9 mouse cellular contexts compared by ENCODE assay signal in the genomic region with DNA sequence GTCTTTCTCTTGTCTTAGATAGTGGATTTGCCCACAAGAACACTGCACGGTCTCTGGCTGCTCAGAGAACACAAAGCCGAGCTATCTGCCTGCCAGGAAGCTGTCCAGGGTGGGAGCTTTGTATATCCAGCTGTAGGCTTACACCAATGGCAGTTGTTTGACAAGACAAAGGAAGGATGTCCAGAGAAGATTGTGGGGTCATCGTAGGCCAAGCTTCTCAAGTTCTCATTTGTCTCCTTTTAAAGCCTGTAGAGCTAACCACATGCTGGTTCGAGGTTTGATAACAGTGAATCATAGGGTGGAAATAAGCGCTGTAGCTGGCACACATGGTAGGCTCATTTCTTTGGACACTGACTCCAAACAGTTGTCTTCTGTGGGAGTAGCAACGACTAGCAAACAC. TPM values are rescaled to one million over a fixed set of nuclear protein-coding genes. Genes with fewer than 3 reads are reported as not detected.
A peak's percentile ranks its signal among the peaks of the same experiment; 100 is the strongest.
DNase-seq lines count a peak whose midpoint lies in the region; ATAC-seq and TF ChIP-seq lines count a peak whose summit lies in the region.
"Had no signal": no experiment of that assay in that cellular context is flagged by ENCODE, and none has a peak within 500 bp of the region (broad histone marks: within the 10 kb centered on the region; RNA-seq: fewer than 3 reads in every experiment).

No protein-coding gene starts in this region.

- H3K27ac ChIP-seq in heart, postnatal 0 days (ENCODE audit: low read depth), result no peak overlapping the region
- H3K27ac ChIP-seq in embryonic fibroblast, embryonic 13.5 days (ENCODE audit: insufficient read depth, low read length), result peak overlapping the region; percentile 38; the same call in 1 of the 2 replicates
- H3K27ac ChIP-seq: embryonic facial prominence, embryonic 13.5 days had no signal

- TF ChIP-seq CTCF in heart, postnatal 0 days (IDR thresholded peaks at IDR 0.05; ENCODE audit: low read depth), result no peak
- no peak for TF ChIP-seq CTCF in C2C12 (IDR thresholded peaks at IDR 0.05; ENCODE audit: control insufficient read depth, insufficient read depth, insufficient read length)
- TF ChIP-seq CTCF in embryonic fibroblast, embryonic 13.5 days (IDR thresholded peaks at IDR 0.05; ENCODE audit: borderline replicate concordance, insufficient read depth, low read length), result no peak

- H3K79me2 ChIP-seq in C2C12 (ENCODE audit: control insufficient read depth, insufficient read depth), result no peaks in the 10 kb centered on the region

- no peaks in the 10 kb centered on the region for H3K27me3 ChIP-seq in heart, postnatal 0 days (ENCODE audit: control insufficient read depth, insufficient read depth, low read length)
- H3K27me3 ChIP-seq in C2C12 (ENCODE audit: control insufficient read depth, insufficient read depth, insufficient read length), result no peaks in the 10 kb centered on the region
- H3K27me3 ChIP-seq: embryonic facial prominence, embryonic 13.5 days had no signal

- H3K9ac ChIP-seq in heart, postnatal 0 days (replicated peaks; ENCODE audit: low read depth, low read length), result no peak overlapping the region
- H3K9ac ChIP-seq: embryonic facial prominence, embryonic 13.5 days had no signal

- no peak overlapping the region for H3K4me3 ChIP-seq in heart, postnatal 0 days (ENCODE audit: low read depth, low read length)
- H3K4me3 ChIP-seq in C2C12 (ENCODE audit: insufficient read depth, poor library complexity, severe bottlenecking), result no peak overlapping the region
- no peak overlapping the region for H3K4me3 ChIP-seq in embryonic fibroblast, embryonic 13.5 days (ENCODE audit: insufficient read depth, low read length)
- H3K4me3 ChIP-seq: embryonic facial prominence, embryonic 13.5 days had no signal

- H3ac ChIP-seq in C2C12 (ENCODE audit: control insufficient read depth, insufficient read length, low read depth), result no peak overlapping the region

- DNase-seq in heart, postnatal 0 days (ENCODE audit: low spot score), result no peak
- DNase-seq in heart, adult 11 months, result no peak
- peak; percentile 90 for DNase-seq in lung, postnatal 10 days
- DNase-seq in natural killer cell, adult 2 months (ENCODE audit: low spot score in 2 of 2), result no peak
- DNase-seq in ovary, postnatal 14 days (ENCODE audit: low spot score), result no peak
- DNase-seq in left cerebral cortex, adult 11 months (ENCODE audit: low spot score), result no peak

- no peaks in the 10 kb centered on the region for H3K36me3 ChIP-seq in heart, postnatal 0 days (replicated peaks; ENCODE audit: control insufficient read depth, insufficient read depth, low read length)
- H3K36me3 ChIP-seq in C2C12 (ENCODE audit: control insufficient read depth, insufficient read depth), result no peaks in the 10 kb centered on the region
- H3K36me3 ChIP-seq: embryonic facial prominence, embryonic 13.5 days had no signal

- no peak for TF ChIP-seq POLR2A in embryonic fibroblast, embryonic 13.5 days (IDR thresholded peaks at IDR 0.05; ENCODE audit: low read depth, low read length)

- no peaks in the 10 kb centered on the region for H3K4me1 ChIP-seq in heart, postnatal 0 days (ENCODE audit: control insufficient read depth, insufficient read depth)
- H3K4me1 ChIP-seq in embryonic fibroblast, embryonic 13.5 days (ENCODE audit: control insufficient read depth, insufficient read depth, low read length), result peaks cover 4% of the 10 kb centered on the region
- H3K4me1 ChIP-seq: embryonic facial prominence, embryonic 13.5 days had no signal

- 30% methylated on average over 6 of the region's 6 CpGs for WGBS in heart, postnatal 0 days

- ATAC-seq in heart, postnatal 0 days (ENCODE audit: insufficient read depth, low read depth), result peak; percentile 60; the same call in 1 of the 2 replicates

- H3K9me3 ChIP-seq in heart, postnatal 0 days (replicated peaks; ENCODE audit: control insufficient read depth, low read length), result no peaks in the 10 kb centered on the region
- H3K9me3 ChIP-seq: embryonic facial prominence, embryonic 13.5 days had no signal

- no peaks in the 10 kb centered on the region for H3K79me3 ChIP-seq in C2C12 (ENCODE audit: low read depth)

- no peak overlapping the region for H3K4me2 ChIP-seq in heart, postnatal 0 days (ENCODE audit: low read depth, low read length)
- H3K4me2 ChIP-seq: embryonic facial prominence, embryonic 13.5 days had no signal

- TF ChIP-seq EP300 in heart, postnatal 0 days (IDR thresholded peaks at IDR 0.05; ENCODE audit: low read depth), result no peak

TF ChIP-seq in C2C12, 6 proteins besides CTCF, POLR2A, EP300 and RAD21:
- no peak for TF ChIP-seq CEBPB (IDR thresholded peaks at IDR 0.05; ENCODE audit: low read depth)
- TF ChIP-seq MYOD1 (IDR thresholded peaks at IDR 0.05; ENCODE audit: control insufficient read depth, insufficient read length, low read depth), result peak; percentile 74
- TF ChIP-seq MAX (IDR thresholded peaks at IDR 0.05), result peak; percentile 56

RNA-seq across cellular contexts. Expression of gene Pde5a, which starts 24.5 kb away (rescaled TPM):
- 4.2 and 6.1 TPM in 2 replicates for total RNA-seq in heart, postnatal 0 days (2014; rRNA removed; ENCODE audit: low replicate concordance)
- 1.00 and 1.1 TPM in 2 replicates for polyA plus RNA-seq in heart, postnatal 0 days (2015; fragmentation: Nextera tagmentation; extraction: Ambion mirVana)
- polyA plus RNA-seq in C2C12 (2012; fragmentation: generic; extraction: Trizol), result 2.9 TPM
- polyA plus RNA-seq in embryonic fibroblast, embryonic 13.5 days (2011; ENCODE audit: insufficient read length, low read depth, missing spikeins), result 9.3 and 12.2 TPM in 2 replicates
